Mouse (Mus musculus): ENCODE measurements around the gene Napb.
"Not testable (repeated sequence)": the region's sequence is repeated elsewhere in the genome, so short reads cannot be mapped to it uniquely, and the experiment has no call there.

The Napb gene

GRCm38 (mm10) chr2:148732327-148733000, at the start of gene Napb:
Gene Napb, minus strand, starts transcription at chr2:148732467.
- peak; percentile 96 for DNase-seq

- no peak for DNase-seq
Measured at GRCm38 (mm10) chr2:148781709-148782108, 49.4 kb upstream of the Napb start, which contains the start of gene 8030411F24Rik. Gene 8030411F24Rik, plus strand, starts transcription at chr2:148782009.

GRCm38 (mm10) chr2:148771397-148771796, 39.1 kb upstream of the Napb start, which contains the start of gene Cst11:
Gene Cst11, minus strand, starts transcription at chr2:148771497.
- not testable (repeated sequence) for DNase-seq

GRCm38 (mm10) chr2:148763648-148764388, 31.6 kb upstream of the Napb start:
- DNase-seq = peak; percentile 77

- no peak for DNase-seq
Measured at GRCm38 (mm10) chr2:148754310-148754846, 22.1 kb upstream of the Napb start.

GRCm38 (mm10) chr2:148751893-148752813, 19.9 kb upstream of the Napb start:
- DNase-seq = peak; percentile 88

GRCm38 (mm10) chr2:148750058-148750457, 17.8 kb upstream of the Napb start, which contains the start of gene Cstl1:
Gene Cstl1, plus strand, starts transcription at chr2:148750358.
- no peak for DNase-seq

- DNase-seq = no peak
Measured at GRCm38 (mm10) chr2:148743846-148744407, 11.7 kb upstream of the Napb start.

GRCm38 (mm10) chr2:148743001-148743400, 10.7 kb upstream of the Napb start:
- DNase-seq = no peak

GRCm38 (mm10) chr2:148731614-148732326, 497 bp downstream of the Napb start:
- peak; percentile 11 for DNase-seq

- DNase-seq = no peak
Measured at GRCm38 (mm10) chr2:148719271-148719995, 12.8 kb downstream of the Napb start.

GRCm38 (mm10) chr2:148717072-148717471, 15.2 kb downstream of the Napb start:
- no peak for DNase-seq

- no peak for DNase-seq
Measured at GRCm38 (mm10) chr2:148712326-148712725, 19.9 kb downstream of the Napb start.

- no peak for DNase-seq
Measured at GRCm38 (mm10) chr2:148707202-148707530, 25.1 kb downstream of the Napb start.

- DNase-seq = peak; percentile 62
Measured at GRCm38 (mm10) chr2:148706409-148707201, 25.7 kb downstream of the Napb start.

GRCm38 (mm10) chr2:148698571-148698970, 33.7 kb downstream of the Napb start:
- peak; percentile 31 for DNase-seq

GRCm38 (mm10) chr2:148690781-148691180, 41.5 kb downstream of the Napb start:
- no peak for DNase-seq

- no peak for DNase-seq
Measured at GRCm38 (mm10) chr2:148690291-148690690, 42.0 kb downstream of the Napb start.

GRCm38 (mm10) chr2:148689444-148690140, 42.7 kb downstream of the Napb start:
- DNase-seq = no peak

Data from lung, postnatal 36 days (tissue).